ENCODE assay signal across 10 mouse cellular contexts in the genomic region with DNA sequence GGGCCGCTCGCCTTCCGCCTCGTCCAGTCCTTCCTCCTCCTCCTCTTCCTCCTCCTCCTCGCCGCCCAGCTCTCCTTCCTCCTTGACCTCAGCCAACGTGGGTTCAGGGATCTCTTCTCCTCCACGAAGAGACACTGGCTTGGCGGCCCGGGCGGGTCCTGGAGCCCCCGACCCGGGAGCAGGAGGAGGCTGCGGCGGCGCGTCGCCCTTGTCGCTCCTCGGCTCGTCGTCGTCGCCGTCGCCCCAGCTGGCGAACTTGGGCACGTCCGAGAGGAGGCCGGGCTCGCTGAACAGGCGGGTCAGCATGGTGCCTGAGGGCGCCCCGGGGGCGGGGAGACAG. TPM values are rescaled to one million over a fixed set of nuclear protein-coding genes. Genes with fewer than 3 reads are reported as not detected.
DNase-seq lines count a peak whose midpoint lies in the region; ATAC-seq and TF ChIP-seq lines count a peak whose summit lies in the region.
"Had no signal": no experiment of that assay in that cellular context is flagged by ENCODE, and none has a peak within 500 bp of the region (broad histone marks: within the 10 kb centered on the region; RNA-seq: fewer than 3 reads in every experiment).

No protein-coding gene starts in this region.

- intact Hi-C loops in heart, postnatal 14 days (cut with DNase I) = no loop called here

- H3K27ac ChIP-seq in heart, embryonic 11.5 days (ENCODE audit: low read depth, low read length) = no peak overlapping the region
- no peak overlapping the region for H3K27ac ChIP-seq in bone marrow macrophage, adult 2 months (ENCODE audit: insufficient read depth, low read depth, low read length)
- H3K27ac ChIP-seq in forebrain, postnatal 0 days (ENCODE audit: low read depth, low read length) = peak overlapping the region; percentile 95
- no peak overlapping the region for H3K27ac ChIP-seq in midbrain, embryonic 10.5 days (replicated peaks)

- TF ChIP-seq CTCF in bone marrow macrophage, adult 2 months (IDR thresholded peaks at IDR 0.05; ENCODE audit: low read depth, low read length) = no peak
- TF ChIP-seq CTCF in forebrain, postnatal 0 days (IDR thresholded peaks at IDR 0.05; ENCODE audit: low read depth) = no peak

- H3K9me3 ChIP-seq in heart, embryonic 11.5 days (replicated peaks; ENCODE audit: control insufficient read depth, low read length) = no peaks in the 10 kb centered on the region
- H3K9me3 ChIP-seq in forebrain, postnatal 0 days (ENCODE audit: low read length) = no peaks in the 10 kb centered on the region
- no peaks in the 10 kb centered on the region for H3K9me3 ChIP-seq in midbrain, embryonic 10.5 days (replicated peaks)

- H3K4me3 ChIP-seq in heart, embryonic 11.5 days (ENCODE audit: low read depth, low read length) = peak overlapping the region; percentile 29
- peak overlapping the region; percentile 8 for H3K4me3 ChIP-seq in bone marrow macrophage, adult 2 months (ENCODE audit: insufficient read depth, low read length)
- peak overlapping the region; percentile 54 for H3K4me3 ChIP-seq in forebrain, postnatal 0 days (ENCODE audit: low read depth, low read length)
- peak overlapping the region; percentile 44 for H3K4me3 ChIP-seq in midbrain, embryonic 10.5 days

- under 1% methylated on average over 35 of the region's 35 CpGs for WGBS in heart, embryonic 11.5 days (ENCODE audit: insufficient replicate concordance)
- under 1% methylated on average over 30 of the region's 35 CpGs for WGBS in forebrain, postnatal 0 days
- WGBS in midbrain, embryonic 10.5 days = under 1% methylated on average over 35 of the region's 35 CpGs

- H3K9ac ChIP-seq in heart, embryonic 11.5 days (ENCODE audit: low read depth, low read length) = no peak overlapping the region
- H3K9ac ChIP-seq in forebrain, postnatal 0 days = peak overlapping the region; percentile 84

- no peak; the same call in 1 of the 2 replicates for ATAC-seq in heart, embryonic 11.5 days (replicated peaks; ENCODE audit: insufficient number of reproducible peaks, low FRiP score, low TSS enrichment)
- ATAC-seq in forebrain, postnatal 0 days = no peak
- ATAC-seq in activated CD4-positive, CD25-positive, alpha-beta regulatory T cell, adult 4 months = no peak

- no peaks in the 10 kb centered on the region for H3K36me3 ChIP-seq in heart, embryonic 11.5 days (ENCODE audit: control insufficient read depth, insufficient read depth, low read length)
- peaks cover 9% of the 10 kb centered on the region for H3K36me3 ChIP-seq in forebrain, postnatal 0 days (ENCODE audit: insufficient read depth)
- H3K36me3 ChIP-seq in midbrain, embryonic 10.5 days = no peaks in the 10 kb centered on the region

- TF ChIP-seq POLR2A in bone marrow macrophage, adult 2 months (IDR thresholded peaks at IDR 0.05; ENCODE audit: borderline replicate concordance, low read depth, low read length) = no peak

- peak overlapping the region; percentile 55 for H3K4me2 ChIP-seq in heart, embryonic 11.5 days
- H3K4me2 ChIP-seq in forebrain, postnatal 0 days (ENCODE audit: low read depth) = peak overlapping the region; percentile 45

- H3K27me3 ChIP-seq in heart, embryonic 11.5 days (ENCODE audit: control insufficient read depth, insufficient read depth, low read length) = peaks cover 97% of the 10 kb centered on the region
- peaks cover 28% of the 10 kb centered on the region for H3K27me3 ChIP-seq in forebrain, postnatal 0 days (ENCODE audit: insufficient read depth, low read length)
- peaks cover 100% of the 10 kb centered on the region for H3K27me3 ChIP-seq in midbrain, embryonic 10.5 days (ENCODE audit: low read depth, poor library complexity, severe bottlenecking)

- peaks cover 19% of the 10 kb centered on the region for H3K4me1 ChIP-seq in heart, embryonic 11.5 days (ENCODE audit: control insufficient read depth, insufficient read depth, low read length)
- H3K4me1 ChIP-seq in bone marrow macrophage, adult 2 months (ENCODE audit: control insufficient read depth, insufficient read depth, low read length) = no peaks in the 10 kb centered on the region
- peaks cover 3% of the 10 kb centered on the region; the same call in 1 of the 2 replicates for H3K4me1 ChIP-seq in forebrain, postnatal 0 days (ENCODE audit: insufficient read depth)
- H3K4me1 ChIP-seq in midbrain, embryonic 10.5 days = peaks cover 33% of the 10 kb centered on the region

- no peak for DNase-seq in heart, postnatal 14 days
- DNase-seq in forebrain, postnatal 0 days = no peak
- DNase-seq in midbrain, embryonic 10.5 days (ENCODE audit: low spot score) = peak; percentile 49
- no peak for DNase-seq in right cerebral cortex, adult 2 months (ENCODE audit: low spot score in 2 of 2)
- no peak for DNase-seq in spleen, postnatal 14 days (ENCODE audit: low spot score in 2 of 2)
- DNase-seq: layer of hippocampus, adult 9-11 months had no signal

RNA-seq across cellular contexts. Expression of gene Neurod2, which starts 1.4 kb away (rescaled TPM):
- 0.07 and 0.13 TPM in 2 replicates for polyA plus RNA-seq in heart, embryonic 11.5 days (2014; fragmentation: Nextera tagmentation; extraction: Ambion mirVana)
- not detected for total RNA-seq in heart, postnatal 14 days (2021)
- not detected in 2 replicates for polyA plus RNA-seq in bone marrow macrophage, adult 2 months (2012; ENCODE audit: insufficient read depth, insufficient read length, missing spikeins)
- total RNA-seq in forebrain, postnatal 0 days (2014; rRNA removed) = 133 and 140 TPM in 2 replicates
- polyA plus RNA-seq in forebrain, postnatal 0 days (2015; fragmentation: Nextera tagmentation; extraction: Ambion mirVana) = 74.9 and 77.3 TPM in 2 replicates
- polyA plus RNA-seq in midbrain, embryonic 10.5 days (2016; fragmentation: Nextera tagmentation; extraction: Ambion mirVana) = 0.05 and 0.09 TPM in 2 replicates
- polyA plus RNA-seq in activated CD4-positive, CD25-positive, alpha-beta regulatory T cell, adult 4 months (2017; shearing (Covaris generic)) = not detected
- total RNA-seq: CH12.LX had no signal

RNA-seq across cellular contexts. Expression of gene Ppp1r1b, which starts 20.2 kb away (rescaled TPM):
- 13.6 and 15.3 TPM in 2 replicates for polyA plus RNA-seq in heart, embryonic 11.5 days (2014; fragmentation: Nextera tagmentation; extraction: Ambion mirVana)
- 1 to 10 TPM; 1.8 to 3.0 TPM for total RNA-seq in heart, postnatal 14 days (2021)
- polyA plus RNA-seq in bone marrow macrophage, adult 2 months (2012; ENCODE audit: insufficient read depth, insufficient read length, missing spikeins) = not detected in 2 replicates
- 19.4 and 32.5 TPM in 2 replicates for total RNA-seq in forebrain, postnatal 0 days (2014; rRNA removed)
- polyA plus RNA-seq in forebrain, postnatal 0 days (2015; fragmentation: Nextera tagmentation; extraction: Ambion mirVana) = 91.4 and 121 TPM in 2 replicates
- polyA plus RNA-seq in midbrain, embryonic 10.5 days (2016; fragmentation: Nextera tagmentation; extraction: Ambion mirVana) = 1.0 and 1.6 TPM in 2 replicates
- not detected for polyA plus RNA-seq in activated CD4-positive, CD25-positive, alpha-beta regulatory T cell, adult 4 months (2017; shearing (Covaris generic))

RNA-seq across cellular contexts. Expression of gene Stard3, which starts 30.2 kb away (rescaled TPM):
- polyA plus RNA-seq in heart, embryonic 11.5 days (2014; fragmentation: Nextera tagmentation; extraction: Ambion mirVana) = 39.6 and 40.6 TPM in 2 replicates
- total RNA-seq in heart, postnatal 14 days (2021) = 10 to 100 TPM; 21.7 to 23.3 TPM
- 62.3 and 63.7 TPM in 2 replicates for polyA plus RNA-seq in bone marrow macrophage, adult 2 months (2012; ENCODE audit: insufficient read depth, insufficient read length, missing spikeins)
- total RNA-seq in forebrain, postnatal 0 days (2014; rRNA removed) = 36.2 and 39.4 TPM in 2 replicates
- polyA plus RNA-seq in forebrain, postnatal 0 days (2015; fragmentation: Nextera tagmentation; extraction: Ambion mirVana) = 31.6 and 32.2 TPM in 2 replicates
- polyA plus RNA-seq in midbrain, embryonic 10.5 days (2016; fragmentation: Nextera tagmentation; extraction: Ambion mirVana) = 54.5 and 55.6 TPM in 2 replicates
- 10 to 100 TPM; 33.3 to 42.1 TPM for polyA plus RNA-seq in activated CD4-positive, CD25-positive, alpha-beta regulatory T cell, adult 4 months (2017; shearing (Covaris generic))

RNA-seq across cellular contexts. Expression of gene Tcap, which starts 55.6 kb away (rescaled TPM):
- polyA plus RNA-seq in heart, embryonic 11.5 days (2014; fragmentation: Nextera tagmentation; extraction: Ambion mirVana) = 149 and 151 TPM in 2 replicates
- total RNA-seq in heart, postnatal 14 days (2021) = 100 to 1,000 TPM; 841 to 967 TPM
- polyA plus RNA-seq in bone marrow macrophage, adult 2 months (2012; ENCODE audit: insufficient read depth, insufficient read length, missing spikeins) = not detected in 2 replicates
- 0.23 TPM in 1 of 2 replicates, not detected in the other for total RNA-seq in forebrain, postnatal 0 days (2014; rRNA removed)
- polyA plus RNA-seq in forebrain, postnatal 0 days (2015; fragmentation: Nextera tagmentation; extraction: Ambion mirVana) = not detected in 2 replicates
- 0.19 TPM in 1 of 2 replicates, not detected in the other for polyA plus RNA-seq in midbrain, embryonic 10.5 days (2016; fragmentation: Nextera tagmentation; extraction: Ambion mirVana)
- not detected for polyA plus RNA-seq in activated CD4-positive, CD25-positive, alpha-beta regulatory T cell, adult 4 months (2017; shearing (Covaris generic))
- total RNA-seq: CH12.LX had no signal

RNA-seq across cellular contexts. Expression of gene Pnmt, which starts 58.2 kb away (rescaled TPM):
- polyA plus RNA-seq in heart, embryonic 11.5 days (2014; fragmentation: Nextera tagmentation; extraction: Ambion mirVana) = 3.9 and 4.8 TPM in 2 replicates
- total RNA-seq in heart, postnatal 14 days (2021) = under 1 TPM; 0.41 to 0.61 TPM
- not detected in 2 replicates for polyA plus RNA-seq in bone marrow macrophage, adult 2 months (2012; ENCODE audit: insufficient read depth, insufficient read length, missing spikeins)
- 1.0 and 1.8 TPM in 2 replicates for total RNA-seq in forebrain, postnatal 0 days (2014; rRNA removed)
- 1.7 and 3.5 TPM in 2 replicates for polyA plus RNA-seq in forebrain, postnatal 0 days (2015; fragmentation: Nextera tagmentation; extraction: Ambion mirVana)
- not detected in 2 replicates for polyA plus RNA-seq in midbrain, embryonic 10.5 days (2016; fragmentation: Nextera tagmentation; extraction: Ambion mirVana)
- not detected for polyA plus RNA-seq in activated CD4-positive, CD25-positive, alpha-beta regulatory T cell, adult 4 months (2017; shearing (Covaris generic))
- total RNA-seq: CH12.LX had no signal

Comparison
In these comparisons a context has a peak if more than half of its experiments do, and no peak if none do; other contexts are left out.
1. RNA of gene Neurod2, which starts 1.4 kb away (polyA plus RNA-seq): 74.9 to 77.3 TPM in forebrain, postnatal 0 days; 0.07 to 0.13 TPM in heart, embryonic 11.5 days, 0.05 to 0.09 TPM in midbrain, embryonic 10.5 days, not detected in bone marrow macrophage, adult 2 months and not detected in activated CD4-positive, CD25-positive, alpha-beta regulatory T cell, adult 4 months; every median in the first group is over 10 times any median in the second.
2. Peak in every context shown above with its lines, with median percentiles within 50 percentile points of each other: H3K4me3 ChIP-seq.